Mouse (Mus musculus) regulatory T cell (primary cell): Measurements from ENCODE around the gene Krt16.
"Not testable (repeated sequence)": the region's sequence is repeated elsewhere in the genome, so short reads cannot be mapped to it uniquely, and the experiment has no call there.

Source experiments
- in situ Hi-C: fragments of 300-600 bp; cut with MboI, MseI; formaldehyde crosslinking; loops from one replicate; pipeline ENCODE4 v1.15.1; 2025; ENCODE audit warnings: high pct_unique_total_duplicates

Gene Krt16

DNA sequence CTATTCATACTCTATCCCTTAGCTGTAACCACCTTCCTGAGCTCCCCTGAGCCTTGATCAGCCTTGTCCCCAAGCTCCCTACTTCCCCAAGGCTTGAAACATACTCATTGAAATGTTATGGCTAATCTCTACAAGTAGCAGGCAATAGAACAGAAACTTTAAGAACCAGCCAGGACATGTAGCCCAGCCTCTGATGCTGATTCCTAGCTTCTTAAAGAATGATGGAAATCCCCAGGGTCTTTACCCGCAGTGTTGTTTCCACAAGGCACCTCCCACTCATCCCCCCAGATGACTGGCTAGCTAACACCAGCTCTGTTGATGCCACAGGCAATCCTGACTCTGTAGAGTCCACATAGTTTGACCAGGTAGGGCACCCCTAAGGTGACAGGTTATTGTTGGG lies 9.3 kb upstream of the Krt16 start:
- in situ Hi-C loops = no loop called here

DNA sequence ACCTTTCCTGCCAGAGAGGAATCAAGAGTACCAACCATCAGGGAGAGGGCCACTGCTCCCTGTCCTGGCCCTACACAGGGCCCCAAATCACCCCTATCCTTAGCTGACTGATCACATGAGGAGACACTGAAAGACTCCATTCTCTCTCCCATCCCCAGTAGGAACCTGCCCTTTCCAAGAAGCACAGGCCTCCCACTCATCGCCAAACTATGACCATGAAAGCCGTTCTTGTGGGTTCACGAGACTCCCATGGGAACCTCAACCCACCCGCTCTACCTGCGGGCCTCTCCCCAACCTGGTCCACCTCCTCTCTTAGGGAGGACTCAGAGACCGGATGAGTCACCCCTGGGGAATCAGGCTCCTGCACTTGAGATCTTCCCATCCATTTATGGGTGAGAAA lies 6.8 kb upstream of the Krt16 start:
- in situ Hi-C loops = no loop called here

DNA sequence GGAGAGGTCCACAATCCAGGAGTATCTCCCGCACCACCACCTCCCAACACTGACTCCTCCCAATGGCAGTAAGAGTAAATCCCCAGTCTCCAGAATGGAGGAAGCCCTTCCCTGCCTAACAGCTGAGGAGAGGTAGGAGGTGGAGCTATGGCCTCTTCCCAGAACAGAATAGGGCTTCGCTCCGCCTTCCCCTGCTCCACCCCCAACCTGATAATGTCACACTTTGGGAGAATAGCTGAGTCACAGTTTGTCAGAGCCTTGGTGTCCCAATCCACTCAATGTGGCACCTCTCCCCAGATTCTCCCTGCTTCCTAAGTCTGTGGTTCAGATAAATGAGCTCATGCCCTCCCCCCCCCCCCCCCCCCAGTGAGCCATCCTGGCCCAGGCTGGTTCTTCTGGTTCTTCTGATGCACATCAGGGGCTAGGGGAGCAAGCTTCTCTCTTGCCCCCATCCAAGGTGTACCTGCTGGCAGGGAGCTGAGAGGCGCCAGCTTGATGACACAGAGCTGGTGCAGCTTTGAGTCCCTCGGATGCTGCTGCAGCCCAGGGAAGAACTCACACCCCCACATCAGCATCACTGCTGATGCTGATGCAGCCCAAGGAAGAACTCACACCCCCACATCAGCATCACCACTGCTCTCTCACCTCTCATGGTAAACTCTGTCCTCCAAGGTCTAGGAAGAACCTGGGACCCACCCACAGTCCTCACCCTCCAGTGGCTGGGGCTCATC lies 5.8 kb upstream of the Krt16 start:
- in situ Hi-C loops = no loop called here

GRCm38 (mm10) chr11:100246471-100246870 lies 2.2 kb downstream of the Krt16 start:
- in situ Hi-C loops = not testable (repeated sequence)

DNA sequence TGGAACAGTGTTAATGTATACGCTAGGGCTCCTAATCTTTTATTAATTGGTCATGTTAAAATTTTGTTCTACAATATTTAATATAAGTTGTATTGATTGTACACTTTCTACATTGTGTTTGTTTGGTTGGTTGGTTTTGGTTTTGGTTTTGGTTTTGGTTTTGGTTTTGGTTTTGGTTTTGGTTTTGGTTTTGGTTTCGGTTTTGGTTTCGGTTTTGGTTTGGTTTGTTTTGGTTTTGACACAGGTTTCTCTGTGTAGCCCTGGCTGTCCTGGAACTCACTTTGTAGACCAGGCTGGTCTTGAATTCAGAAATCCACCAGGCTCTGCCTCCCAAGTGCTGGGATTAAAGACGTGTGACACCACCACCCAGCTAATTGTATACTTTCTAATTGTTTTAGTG lies 8.4 kb downstream of the Krt16 start:
- in situ Hi-C loops = not testable (repeated sequence)

DNA sequence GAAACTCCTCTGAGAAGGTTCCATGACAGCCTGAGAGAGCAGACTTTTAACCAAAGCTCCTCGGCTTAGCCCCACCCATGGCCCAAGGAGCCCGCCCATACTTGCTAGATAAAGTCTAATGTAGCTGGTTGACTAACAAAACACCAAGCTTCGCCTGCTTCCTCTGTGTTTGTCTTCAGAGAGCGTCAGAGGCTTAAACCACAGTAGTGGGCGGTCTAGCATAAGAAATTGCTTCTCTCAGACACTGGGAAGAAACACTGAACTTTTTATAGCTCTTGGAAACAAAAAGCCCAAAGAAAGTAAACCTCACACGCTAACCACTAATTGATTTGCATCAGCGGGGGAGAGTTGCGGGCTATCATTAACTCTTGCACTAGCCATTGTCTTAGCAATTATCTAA lies 27.0 kb downstream of the Krt16 start:
- in situ Hi-C loops = no loop called here

GRCm38 (mm10) chr11:100219304-100219703 lies 29.4 kb downstream of the Krt16 start:
- in situ Hi-C loops = no loop called here

GRCm38 (mm10) chr11:100208542-100208941 lies 40.2 kb downstream of the Krt16 start:
- in situ Hi-C loops = no loop called here

GRCm38 (mm10) chr11:100207498-100207897 lies 41.2 kb downstream of the Krt16 start, which contains the start of gene Krt14:
Gene Krt14, minus strand, starts transcription at chr11:100207548.
- in situ Hi-C loops = no loop called here

GRCm38 (mm10) chr11:100203448-100203847 lies 45.3 kb downstream of the Krt16 start:
- in situ Hi-C loops = loop anchor here (5.0 kb wide), 1 partner anchor 89 kb away; no protein-coding TSS in a partner anchor

DNA sequence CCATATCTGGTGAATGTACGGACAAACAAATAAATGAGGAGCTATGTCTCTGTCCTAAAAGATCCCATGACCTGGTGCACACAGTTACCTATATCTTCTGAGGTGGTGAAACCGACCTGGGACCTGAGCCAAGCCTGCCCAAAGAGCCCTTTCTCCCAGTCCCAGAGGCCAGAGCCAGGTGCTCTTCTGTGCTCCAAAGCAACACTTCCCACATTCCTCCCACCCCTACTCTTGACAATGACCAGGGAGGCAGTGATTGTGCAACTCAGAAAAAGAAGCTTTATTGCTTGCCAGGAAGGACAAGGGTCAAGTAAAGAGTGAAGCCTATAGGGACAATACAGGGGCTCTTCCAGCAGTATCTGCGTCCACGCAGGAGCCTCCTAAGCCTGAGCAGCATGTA lies 45.8 kb downstream of the Krt16 start:
- in situ Hi-C loops = loop anchor here (5.0 kb wide), 1 partner anchor 89 kb away; no protein-coding TSS in a partner anchor

- in situ Hi-C loops = loop anchor here (5.0 kb wide), 1 partner anchor 92 kb away; no protein-coding TSS in a partner anchor
Measured at GRCm38 (mm10) chr11:100200104-100200820, 48.4 kb downstream of the Krt16 start.

DNA sequence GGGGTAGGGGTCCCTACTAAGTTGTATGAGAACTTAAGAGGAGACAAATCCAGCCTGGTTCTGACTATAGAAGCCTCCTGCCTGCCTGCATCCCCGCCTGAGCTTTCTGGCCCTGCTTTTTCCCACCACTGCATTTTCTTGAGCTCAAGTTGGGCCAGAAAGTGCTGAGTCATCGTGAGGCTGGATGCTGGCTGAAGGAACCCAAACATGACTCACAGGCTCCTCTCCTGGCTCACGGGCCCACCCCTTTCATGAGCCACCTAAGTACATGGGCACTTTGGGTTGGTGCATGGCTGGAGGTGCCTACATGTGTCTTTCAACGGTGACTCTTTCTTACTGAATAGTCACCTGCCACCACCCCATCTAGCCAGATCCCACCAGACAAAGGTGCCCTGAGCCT lies 50.0 kb downstream of the Krt16 start:
- in situ Hi-C loops = no loop called here
